Mouse (Mus musculus): ENCODE data around the gene Zfp780b. TPM values are rescaled to one million over a fixed set of nuclear protein-coding genes. Genes with fewer than 3 reads are reported as not detected.
"Not testable (repeated sequence)": the region's sequence is repeated elsewhere in the genome, so short reads cannot be mapped to it uniquely, and the experiment has no call there.

Gene Zfp780b
- polyA plus RNA-seq (2012; rRNA removed), result 1.5 and 1.6 TPM in 2 replicates

DNA sequence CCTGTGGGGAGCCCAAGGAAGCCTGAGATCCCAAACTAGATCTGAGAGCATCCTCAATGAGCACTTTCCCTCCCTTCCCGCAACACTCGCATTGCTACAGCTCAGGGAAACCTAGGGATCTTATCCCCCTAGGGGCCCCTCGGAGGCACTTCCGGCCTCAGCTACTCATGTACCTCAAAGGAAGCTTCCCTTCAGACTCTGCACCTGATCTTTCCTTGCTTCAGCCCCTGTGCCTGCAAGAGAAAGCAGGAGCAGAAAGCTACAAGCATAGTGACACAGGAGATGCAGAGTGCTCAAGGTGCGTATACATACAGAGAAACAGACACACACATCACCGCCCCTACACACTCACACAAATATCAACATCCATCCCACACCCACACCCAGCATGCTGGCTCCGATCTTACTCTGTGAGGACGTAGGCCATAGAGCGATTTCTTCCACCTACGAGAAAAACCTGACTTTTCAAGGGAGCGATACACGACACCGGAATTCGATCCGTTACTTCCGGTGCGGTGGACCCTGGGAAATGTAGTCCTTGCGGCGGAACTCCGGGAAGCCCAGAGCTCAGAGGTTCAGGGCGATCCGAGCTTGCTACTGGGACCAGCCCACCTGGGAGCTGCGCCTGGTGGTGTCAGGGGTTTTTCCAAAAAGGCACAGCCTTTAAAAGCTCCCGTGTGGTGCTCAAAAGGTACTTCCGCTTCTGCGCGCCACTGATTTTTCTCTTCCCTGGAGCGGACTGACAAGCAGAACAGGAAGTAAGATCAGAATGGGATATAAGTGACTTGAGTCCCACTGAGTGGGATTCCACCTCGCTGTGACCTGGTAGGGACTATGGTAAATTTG is at the start of gene Zfp780b:
Gene Zfp780b, minus strand, starts transcription at position 489 of the 846 bp plus-strand sequence.
- Histone ChIP-seq H3K27ac (ENCODE audit: control insufficient read depth, insufficient read depth, low read depth, low read length) (peak within 1 kb of the TSS; percentile 65), H3K4me1 (ENCODE audit: control insufficient read depth, insufficient read depth, low read length) (no peaks in the 10 kb centered on the region; the same call in 1 of the 2 replicates), H3K4me3 (ENCODE audit: control insufficient read depth, low read depth, low read length) (peak within 1 kb of the TSS; percentile 86), H3K27me3 (ENCODE audit: control insufficient read depth, insufficient read depth, low read length) (no peaks in the 10 kb centered on the region), H3K36me3 (ENCODE audit: control insufficient read depth, insufficient read depth, low read length) (no peaks in the 10 kb centered on the region; the same call in 1 of the 2 replicates)
- TF ChIP-seq POLR2A (IDR thresholded peaks at IDR 0.05; ENCODE audit: control insufficient read depth, low read depth, low read length) (peak; percentile 54), CTCF (IDR thresholded peaks at IDR 0.05; ENCODE audit: control insufficient read depth, insufficient read depth, insufficient replicate concordance, low read depth, low read length) (no peak)

DNA sequence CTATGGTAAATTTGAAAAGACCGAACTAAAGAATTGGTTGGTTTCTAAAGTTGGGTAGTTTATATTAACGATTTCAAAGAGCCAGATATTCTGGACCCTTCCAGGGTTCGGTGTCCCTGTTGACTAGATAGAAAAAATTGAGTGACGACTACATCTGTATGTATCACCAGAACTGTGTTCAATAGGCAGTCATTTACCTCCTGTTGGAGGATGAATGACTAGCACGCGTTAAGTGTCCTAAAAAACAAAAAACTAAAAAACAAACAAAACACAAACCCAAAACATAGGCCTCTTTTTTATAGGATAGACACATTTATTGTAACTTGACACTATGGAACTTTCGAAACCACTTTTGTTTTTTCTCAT is 35.5 kb upstream of the Zfp780b start:
- peak overlapping the region; percentile 94 for H3K4me3 ChIP-seq (ENCODE audit: control insufficient read depth, low read depth, low read length)
- no peak for TF ChIP-seq POLR2A (IDR thresholded peaks at IDR 0.05; ENCODE audit: control insufficient read depth, low read depth, low read length)
- TF ChIP-seq CTCF (IDR thresholded peaks at IDR 0.05; ENCODE audit: control insufficient read depth, insufficient read depth, insufficient replicate concordance, low read depth, low read length), result no peak
- H3K4me1 ChIP-seq (ENCODE audit: control insufficient read depth, insufficient read depth, low read length), result peaks cover 8% of the 10 kb centered on the region
- H3K27me3 ChIP-seq (ENCODE audit: control insufficient read depth, insufficient read depth, low read length), result no peaks in the 10 kb centered on the region
- no peaks in the 10 kb centered on the region for H3K36me3 ChIP-seq (ENCODE audit: control insufficient read depth, insufficient read depth, low read length)
- H3K27ac ChIP-seq (ENCODE audit: control insufficient read depth, insufficient read depth, low read depth, low read length), result peak overlapping the region; percentile 85

DNA sequence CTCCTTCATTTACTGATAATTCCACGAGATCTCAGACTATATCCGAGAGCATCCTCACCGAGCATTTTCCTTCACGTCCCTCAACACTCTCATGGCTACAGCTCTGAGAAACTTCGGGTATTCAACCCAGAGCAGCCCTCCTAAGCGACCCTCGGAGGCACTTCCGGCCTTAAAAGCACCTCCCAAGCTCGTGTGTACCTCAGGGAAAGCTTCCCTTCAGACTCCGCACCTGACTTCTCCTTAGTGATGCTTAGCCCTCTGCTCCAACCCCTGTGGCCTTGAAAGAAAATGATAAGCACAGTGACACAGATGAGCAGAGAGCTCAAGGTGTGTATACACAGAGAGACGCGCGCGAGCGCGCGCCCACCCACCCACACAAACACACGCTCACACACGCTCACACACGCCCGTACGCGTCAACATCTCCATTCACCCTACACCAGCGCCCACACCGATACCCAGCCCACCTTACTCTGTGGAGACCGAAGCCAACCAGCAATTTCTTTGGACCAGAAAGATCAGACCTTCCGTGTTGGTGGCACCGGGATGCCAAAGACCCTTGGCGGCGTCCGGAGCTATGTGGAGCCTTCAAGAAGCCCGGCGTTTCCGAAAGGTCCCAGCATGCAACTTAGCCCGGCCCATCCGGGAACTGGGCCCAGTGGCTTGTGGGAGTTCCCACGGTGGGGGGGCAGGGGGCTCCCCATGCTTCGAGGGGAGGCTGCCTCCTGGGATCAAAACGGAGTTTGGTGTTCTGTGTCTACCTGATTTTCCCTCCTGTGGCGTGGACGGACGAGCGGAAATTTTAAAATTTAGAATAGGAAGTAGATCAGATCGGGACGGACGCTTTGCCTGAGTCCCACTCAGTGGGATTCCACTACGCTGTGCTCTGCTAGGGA is 34.8 kb upstream of the Zfp780b start, which contains the start of gene Zfp850:
Gene Zfp850, minus strand, starts transcription at position 567 of the 896 bp plus-strand sequence.
- Histone ChIP-seq H3K4me1 (ENCODE audit: control insufficient read depth, insufficient read depth, low read length) (peaks cover 8% of the 10 kb centered on the region), H3K27me3 (ENCODE audit: control insufficient read depth, insufficient read depth, low read length) (no peaks in the 10 kb centered on the region), H3K27ac (ENCODE audit: control insufficient read depth, insufficient read depth, low read depth, low read length) (peak within 1 kb of the TSS; percentile 85), H3K36me3 (ENCODE audit: control insufficient read depth, insufficient read depth, low read length) (no peaks in the 10 kb centered on the region), H3K4me3 (ENCODE audit: control insufficient read depth, low read depth, low read length) (peak within 1 kb of the TSS; percentile 94)
- TF ChIP-seq CTCF (IDR thresholded peaks at IDR 0.05; ENCODE audit: control insufficient read depth, insufficient read depth, insufficient replicate concordance, low read depth, low read length) (no peak), POLR2A (IDR thresholded peaks at IDR 0.05; ENCODE audit: control insufficient read depth, low read depth, low read length) (peak; percentile 33; the same call in 1 of the 2 replicates)

DNA sequence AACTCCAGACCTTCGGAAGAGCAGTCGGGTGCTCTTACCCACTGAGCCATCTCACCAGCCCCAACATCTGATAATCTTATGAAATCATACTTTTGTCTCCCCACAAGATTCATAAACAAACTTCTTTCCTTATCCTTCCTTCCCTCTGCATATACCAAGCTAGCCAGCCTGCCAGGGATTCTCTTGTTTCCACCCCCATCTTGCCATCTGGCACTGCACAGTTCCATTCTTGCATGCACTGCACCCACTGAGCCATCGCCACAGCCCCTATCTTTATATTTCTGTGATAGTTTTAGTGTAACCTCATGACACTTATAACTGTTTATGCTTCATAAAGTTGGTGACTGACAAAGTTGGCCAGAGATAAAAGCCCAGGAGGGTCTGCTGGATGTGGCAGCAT is 31.3 kb upstream of the Zfp780b start:
- H3K4me1 ChIP-seq (ENCODE audit: control insufficient read depth, insufficient read depth, low read length), result peaks cover 8% of the 10 kb centered on the region
- H3K4me3 ChIP-seq (ENCODE audit: control insufficient read depth, low read depth, low read length), result no peak overlapping the region
- no peaks in the 10 kb centered on the region for H3K36me3 ChIP-seq (ENCODE audit: control insufficient read depth, insufficient read depth, low read length)
- TF ChIP-seq CTCF (IDR thresholded peaks at IDR 0.05; ENCODE audit: control insufficient read depth, insufficient read depth, insufficient replicate concordance, low read depth, low read length), result no peak
- no peak for TF ChIP-seq POLR2A (IDR thresholded peaks at IDR 0.05; ENCODE audit: control insufficient read depth, low read depth, low read length)
- no peaks in the 10 kb centered on the region for H3K27me3 ChIP-seq (ENCODE audit: control insufficient read depth, insufficient read depth, low read length)
- H3K27ac ChIP-seq (ENCODE audit: control insufficient read depth, insufficient read depth, low read depth, low read length), result no peak overlapping the region

DNA sequence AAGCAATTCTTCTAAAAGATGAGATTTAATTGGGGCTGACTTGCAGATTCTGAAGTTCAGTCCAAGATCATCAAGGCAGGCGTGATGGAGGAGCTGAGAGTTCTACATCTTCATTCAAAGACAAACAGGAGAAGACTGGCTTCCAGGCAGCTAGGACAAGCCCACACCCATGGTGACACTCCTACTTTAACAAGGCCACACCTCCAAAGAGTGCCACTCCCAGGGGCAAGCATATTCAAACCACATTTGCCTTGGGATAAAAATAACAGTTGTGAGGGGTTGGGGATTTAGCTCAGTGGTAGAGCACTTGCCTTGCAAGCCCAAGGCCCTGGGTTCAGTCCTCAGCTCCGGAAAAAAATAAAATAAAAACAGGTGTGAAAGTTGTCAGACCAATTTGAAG is 3.2 kb upstream of the Zfp780b start:
- H3K4me3 ChIP-seq (ENCODE audit: control insufficient read depth, low read depth, low read length), result no peak overlapping the region
- H3K4me1 ChIP-seq (ENCODE audit: control insufficient read depth, insufficient read depth, low read length), result peaks cover 5% of the 10 kb centered on the region
- no peaks in the 10 kb centered on the region for H3K27me3 ChIP-seq (ENCODE audit: control insufficient read depth, insufficient read depth, low read length)
- no peak overlapping the region for H3K27ac ChIP-seq (ENCODE audit: control insufficient read depth, insufficient read depth, low read depth, low read length)
- TF ChIP-seq POLR2A (IDR thresholded peaks at IDR 0.05; ENCODE audit: control insufficient read depth, low read depth, low read length), result no peak
- no peak for TF ChIP-seq CTCF (IDR thresholded peaks at IDR 0.05; ENCODE audit: control insufficient read depth, insufficient read depth, insufficient replicate concordance, low read depth, low read length)
- H3K36me3 ChIP-seq (ENCODE audit: control insufficient read depth, insufficient read depth, low read length), result no peaks in the 10 kb centered on the region

DNA sequence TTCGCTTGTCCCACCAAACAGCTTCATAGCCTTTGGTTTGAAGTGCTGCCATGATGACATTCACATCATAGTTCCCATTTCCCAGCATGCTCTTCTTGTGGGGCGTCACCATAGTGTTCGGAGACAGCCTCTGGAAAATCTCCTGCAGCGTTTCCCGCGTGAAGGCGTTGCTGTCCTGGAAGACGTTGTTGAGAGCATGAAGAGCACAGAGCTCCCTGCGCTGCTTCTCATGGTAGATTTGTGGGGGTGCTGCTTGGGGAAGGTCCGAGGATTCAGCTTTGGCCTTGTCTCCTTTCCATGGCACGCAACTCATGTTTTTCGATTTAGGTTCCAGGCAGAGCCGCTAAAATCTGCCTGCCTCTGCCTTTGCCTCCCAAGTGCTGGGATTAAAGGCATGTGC is 29.5 kb downstream of the Zfp780b start:
- H3K4me1 ChIP-seq (ENCODE audit: control insufficient read depth, insufficient read depth, low read length); H3K27ac ChIP-seq (ENCODE audit: control insufficient read depth, insufficient read depth, low read depth, low read length); H3K36me3 ChIP-seq (ENCODE audit: control insufficient read depth, insufficient read depth, low read length); H3K27me3 ChIP-seq (ENCODE audit: control insufficient read depth, insufficient read depth, low read length); H3K4me3 ChIP-seq (ENCODE audit: control insufficient read depth, low read depth, low read length): not testable (repeated sequence)

DNA sequence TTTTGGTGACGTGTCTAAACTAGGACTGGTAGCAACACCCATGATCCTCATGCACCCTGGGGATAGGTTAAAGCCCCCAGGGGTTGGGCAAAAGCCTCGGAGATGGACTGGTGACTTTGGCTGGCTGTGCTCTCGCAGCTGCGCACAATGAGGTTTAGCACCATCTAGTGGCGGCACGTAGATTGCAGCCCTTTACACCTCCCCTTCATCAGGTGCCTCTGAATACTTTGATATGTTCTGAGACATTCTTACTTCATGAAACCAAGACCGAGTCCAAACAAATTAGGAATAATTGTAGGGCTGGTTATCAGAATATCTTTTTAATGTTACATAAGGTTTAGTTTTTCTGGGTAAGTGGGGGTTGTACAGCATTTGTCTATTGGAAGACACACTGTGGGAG is 37.1 kb downstream of the Zfp780b start:
- H3K4me1 ChIP-seq (ENCODE audit: control insufficient read depth, insufficient read depth, low read length); H3K27me3 ChIP-seq (ENCODE audit: control insufficient read depth, insufficient read depth, low read length); H3K36me3 ChIP-seq (ENCODE audit: control insufficient read depth, insufficient read depth, low read length): not testable (repeated sequence)

DNA sequence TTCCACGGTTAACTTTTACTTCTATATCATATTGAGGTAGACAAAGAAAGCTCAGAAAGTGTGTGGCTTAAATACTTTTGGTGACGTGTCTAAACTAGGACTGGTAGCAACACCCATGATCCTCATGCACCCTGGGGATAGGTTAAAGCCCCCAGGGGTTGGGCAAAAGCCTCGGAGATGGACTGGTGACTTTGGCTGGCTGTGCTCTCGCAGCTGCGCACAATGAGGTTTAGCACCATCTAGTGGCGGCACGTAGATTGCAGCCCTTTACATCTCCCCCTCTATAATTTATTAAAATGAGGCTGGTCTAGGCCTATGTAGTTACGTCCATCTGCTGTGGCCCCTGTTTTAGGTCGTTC is 45.2 kb downstream of the Zfp780b start:
- H3K4me1 ChIP-seq (ENCODE audit: control insufficient read depth, insufficient read depth, low read length); H3K27me3 ChIP-seq (ENCODE audit: control insufficient read depth, insufficient read depth, low read length); H3K27ac ChIP-seq (ENCODE audit: control insufficient read depth, insufficient read depth, low read depth, low read length); H3K4me3 ChIP-seq (ENCODE audit: control insufficient read depth, low read depth, low read length); H3K36me3 ChIP-seq (ENCODE audit: control insufficient read depth, insufficient read depth, low read length): not testable (repeated sequence)

More for the DNA sequence above, 37.1 kb downstream of the Zfp780b start:
- H3K4me3 ChIP-seq (ENCODE audit: control insufficient read depth, low read depth, low read length); H3K27ac ChIP-seq (ENCODE audit: control insufficient read depth, insufficient read depth, low read depth, low read length): not testable (repeated sequence)
